Mouse (Mus musculus) heart, embryonic 15.5 days (tissue): Measurements from ENCODE around the gene Efna3. TPM values are rescaled to one million over a fixed set of nuclear protein-coding genes. Genes with fewer than 3 reads are reported as not detected.

Experiments used
- ATAC-seq: fragments of 200-750 bp; cut with Nextera tagmentation; replicated peaks from 2 replicates; pipeline ENCODE4 v1.8.0; 2017; ENCODE audit warnings: low read depth, moderate TSS enrichment; ENCODE audit not compliant: insufficient number of reproducible peaks, insufficient read depth, low FRiP score
- H3K27ac ChIP-seq: fragments of 300-500 bp; sonication (generic); 2 replicates; pipeline ENCODE4 v1.5.1; 2015; ENCODE audit warnings: mild to moderate bottlenecking, inconsistent platforms
- H3K27me3 ChIP-seq: fragments of 300-500 bp; sonication (generic); 2 replicates; pipeline ENCODE4 v1.6.1; 2015; ENCODE audit warnings: inconsistent platforms
- H3K36me3 ChIP-seq: fragments of 300-500 bp; sonication (generic); 2 replicates; pipeline ENCODE4 v1.6.1; 2015; ENCODE audit warnings: mild to moderate bottlenecking, inconsistent platforms
- H3K4me1 ChIP-seq: fragments of 300-500 bp; sonication (generic); replicated peaks from 2 replicates; pipeline ENCODE4 v1.6.1; 2015; ENCODE audit warnings: inconsistent platforms
- H3K4me2 ChIP-seq: fragments of 300-500 bp; sonication (generic); 2 replicates; pipeline ENCODE4 v1.6.1; 2015; ENCODE audit warnings: inconsistent platforms, mild to moderate bottlenecking, moderate library complexity
- H3K4me3 ChIP-seq: fragments of 300-500 bp; sonication (generic); 2 replicates; pipeline ENCODE4 v1.5.1; 2015; ENCODE audit warnings: mild to moderate bottlenecking, inconsistent platforms
- H3K9ac ChIP-seq: fragments of 300-500 bp; sonication (generic); 2 replicates; pipeline ENCODE4 v1.6.1; 2015; ENCODE audit warnings: mild to moderate bottlenecking, inconsistent platforms
- H3K9me3 ChIP-seq: fragments of 300-500 bp; sonication (generic); replicated peaks from 2 replicates; pipeline ENCODE4 v1.6.1; 2016; ENCODE audit warnings: inconsistent platforms
- WGBS: fragments of 180-500 bp; shearing (Covaris S2); methylation state at CpG from one replicate; pipeline ENCODE4 v1.1.7; 2015; ENCODE audit warnings: mixed read lengths; 5-methylcytosine and 5-hydroxymethylcytosine counted together
- polyA plus RNA-seq: library from polyadenylated mRNA; unstranded; fragments of >200 nt; fragmentation: Nextera tagmentation; extraction: Ambion mirVana; gene quantifications from 2 replicates; pipeline ENCODE4 v1.2.1, GENCODE M21; 2015

The Efna3 gene
- polyA plus RNA-seq, 1 experiment from 2014 or later = 0.73 TPM

GRCm38 (mm10) chr3:89321183-89322130 is 1.3 kb downstream of the Efna3 start:
- Histone ChIP-seq H3K4me2 (peak overlapping the region; percentile 98), H3K27ac (no peak overlapping the region), H3K9me3 (no peaks in the 10 kb centered on the region), H3K27me3 (peaks cover 75% of the 10 kb centered on the region), H3K36me3 (no peaks in the 10 kb centered on the region), H3K9ac (peak overlapping the region; percentile 47), H3K4me3 (peak overlapping the region; percentile 62), H3K4me1 (peaks cover 51% of the 10 kb centered on the region)
- no peak for ATAC-seq
- WGBS = under 1% methylated on average over 66 of the region's 66 CpGs

- peak overlapping the region; percentile 47; the same call in 1 of the 2 replicates for H3K9ac ChIP-seq
- under 1% methylated on average over 41 of the region's 41 CpGs for WGBS
These were observed 2.1 kb downstream of the Efna3 start for GRCm38 (mm10) chr3:89320581-89321182.

GRCm38 (mm10) chr3:89319591-89320350 is 3.0 kb downstream of the Efna3 start:
- Histone ChIP-seq H3K36me3 (no peaks in the 10 kb centered on the region), H3K9me3 (no peaks in the 10 kb centered on the region), H3K27ac (no peak overlapping the region), H3K27me3 (peaks cover 80% of the 10 kb centered on the region), H3K4me3 (peak overlapping the region; percentile 62), H3K9ac (peak overlapping the region; percentile 48; the same call in 1 of the 2 replicates), H3K4me1 (peaks cover 68% of the 10 kb centered on the region), H3K4me2 (peak overlapping the region; percentile 98)
- no peak for ATAC-seq
- WGBS = 2% methylated on average over 58 of the region's 58 CpGs

More at GRCm38 (mm10) chr3:89320581-89321182, 2.1 kb downstream of the Efna3 start:
- ATAC-seq = no peak
- H3K9me3 ChIP-seq = no peaks in the 10 kb centered on the region
- H3K4me2 ChIP-seq = peak overlapping the region; percentile 98
- H3K4me3 ChIP-seq = peak overlapping the region; percentile 62
- no peak overlapping the region for H3K27ac ChIP-seq
- H3K36me3 ChIP-seq = no peaks in the 10 kb centered on the region
- peaks cover 80% of the 10 kb centered on the region for H3K27me3 ChIP-seq
- H3K4me1 ChIP-seq = peaks cover 59% of the 10 kb centered on the region

GRCm38 (mm10) chr3:89318971-89319590 is 3.7 kb downstream of the Efna3 start:
- no peak for ATAC-seq
- Histone ChIP-seq H3K4me2 (peak overlapping the region; percentile 98), H3K27me3 (peaks cover 76% of the 10 kb centered on the region), H3K4me1 (peaks cover 75% of the 10 kb centered on the region), H3K27ac (no peak overlapping the region), H3K4me3 (peak overlapping the region; percentile 62), H3K9me3 (no peaks in the 10 kb centered on the region), H3K36me3 (no peaks in the 10 kb centered on the region), H3K9ac (no peak overlapping the region)
- 14% methylated on average over 21 of the region's 21 CpGs for WGBS

GRCm38 (mm10) chr3:89318316-89318715 is 4.4 kb downstream of the Efna3 start:
- H3K4me1 ChIP-seq = peaks cover 76% of the 10 kb centered on the region
- no peak overlapping the region for H3K27ac ChIP-seq
- no peaks in the 10 kb centered on the region for H3K36me3 ChIP-seq
- peaks cover 69% of the 10 kb centered on the region for H3K27me3 ChIP-seq
- no peak for ATAC-seq
- no peak overlapping the region for H3K4me3 ChIP-seq
- 68% methylated on average over 8 of the region's 8 CpGs for WGBS
- H3K4me2 ChIP-seq = no peak overlapping the region
- no peak overlapping the region for H3K9ac ChIP-seq
- no peaks in the 10 kb centered on the region for H3K9me3 ChIP-seq

- no peak overlapping the region for H3K4me3 ChIP-seq
- H3K4me1 ChIP-seq = peaks cover 66% of the 10 kb centered on the region
- no peak for ATAC-seq
- no peaks in the 10 kb centered on the region for H3K9me3 ChIP-seq
- 52% methylated on average over 6 of the region's 6 CpGs for WGBS
- peak overlapping the region; percentile 16; the same call in 1 of the 2 replicates for H3K4me2 ChIP-seq
- H3K36me3 ChIP-seq = no peaks in the 10 kb centered on the region
- no peak overlapping the region for H3K9ac ChIP-seq
- peaks cover 58% of the 10 kb centered on the region for H3K27me3 ChIP-seq
- no peak overlapping the region for H3K27ac ChIP-seq
These were observed 5.5 kb downstream of the Efna3 start for GRCm38 (mm10) chr3:89317246-89317645.

- Histone ChIP-seq H3K4me3 (no peak overlapping the region), H3K27ac (no peak overlapping the region), H3K9ac (no peak overlapping the region), H3K9me3 (no peaks in the 10 kb centered on the region), H3K4me1 (peaks cover 62% of the 10 kb centered on the region), H3K27me3 (peaks cover 54% of the 10 kb centered on the region), H3K36me3 (no peaks in the 10 kb centered on the region), H3K4me2 (peak overlapping the region; percentile 73; the same call in 1 of the 2 replicates)
- no peak for ATAC-seq
- WGBS = 0% methylated on average over 4 of the region's 4 CpGs
These were observed 5.9 kb downstream of the Efna3 start for GRCm38 (mm10) chr3:89316833-89317232.

- Histone ChIP-seq H3K4me1 (peaks cover 56% of the 10 kb centered on the region), H3K9me3 (no peaks in the 10 kb centered on the region), H3K27ac (no peak overlapping the region), H3K27me3 (peaks cover 47% of the 10 kb centered on the region), H3K9ac (no peak overlapping the region), H3K4me2 (peak overlapping the region; percentile 73), H3K4me3 (peak overlapping the region; percentile 42), H3K36me3 (no peaks in the 10 kb centered on the region)
- WGBS = 18% methylated on average over 40 of the region's 40 CpGs
- ATAC-seq = no peak; the same call in 1 of the 2 replicates
These were observed 6.6 kb downstream of the Efna3 start for GRCm38 (mm10) chr3:89315930-89316831.

GRCm38 (mm10) chr3:89315195-89315929 is 7.4 kb downstream of the Efna3 start:
- Histone ChIP-seq H3K4me2 (peak overlapping the region; percentile 73), H3K27me3 (peaks cover 39% of the 10 kb centered on the region), H3K36me3 (no peaks in the 10 kb centered on the region), H3K4me1 (peaks cover 47% of the 10 kb centered on the region), H3K9me3 (no peaks in the 10 kb centered on the region), H3K27ac (no peak overlapping the region), H3K4me3 (peak overlapping the region; percentile 42), H3K9ac (peak overlapping the region; percentile 39; the same call in 1 of the 2 replicates)
- 10% methylated on average over 25 of the region's 26 CpGs for WGBS
- ATAC-seq = peak; percentile 28
